Mouse (Mus musculus) midbrain, embryonic 13.5 days (tissue): ENCODE results near the gene Banp. TPM values are rescaled to one million over a fixed set of nuclear protein-coding genes. Genes with fewer than 3 reads are reported as not detected.

ENCODE experiments used
- ATAC-seq: fragments of 200-750 bp; cut with Nextera tagmentation; 2 replicates; pipeline ENCODE4 v1.8.0; 2017; ENCODE audit warnings: mild to moderate bottlenecking, moderate TSS enrichment, moderate library complexity
- H3K27ac ChIP-seq: fragments of 300-500 bp; sonication (generic); 2 replicates; pipeline ENCODE4 v1.5.1; 2015; ENCODE audit warnings: inconsistent platforms, mild to moderate bottlenecking, moderate library complexity
- H3K27me3 ChIP-seq: fragments of 300-500 bp; sonication (generic); 2 replicates; pipeline ENCODE4 v1.6.1; 2015; ENCODE audit warnings: mild to moderate bottlenecking, inconsistent platforms
- H3K36me3 ChIP-seq: fragments of 300-500 bp; sonication (generic); 2 replicates; pipeline ENCODE4 v1.6.1; 2015; ENCODE audit warnings: mild to moderate bottlenecking, inconsistent platforms
- H3K4me1 ChIP-seq: fragments of 300-500 bp; sonication (generic); replicated peaks from 2 replicates; pipeline ENCODE4 v1.6.1; 2015; ENCODE audit warnings: inconsistent platforms
- H3K4me2 ChIP-seq: fragments of 300-500 bp; sonication (generic); replicated peaks from 2 replicates; pipeline ENCODE4 v1.6.1; 2015; ENCODE audit warnings: moderate library complexity, mild to moderate bottlenecking, inconsistent platforms
- H3K4me3 ChIP-seq: fragments of 300-500 bp; sonication (generic); replicated peaks from 2 replicates; pipeline ENCODE4 v1.5.1; 2015; ENCODE audit warnings: mild to moderate bottlenecking, inconsistent platforms
- H3K9ac ChIP-seq: fragments of 300-500 bp; sonication (generic); replicated peaks from 2 replicates; pipeline ENCODE4 v1.6.1; 2015; ENCODE audit warnings: mild to moderate bottlenecking, inconsistent platforms
- H3K9me3 ChIP-seq: fragments of 300-500 bp; sonication (generic); 2 replicates; pipeline ENCODE4 v1.6.1; 2016; ENCODE audit warnings: mild to moderate bottlenecking, inconsistent platforms
- WGBS: fragments of 180-500 bp; shearing (Covaris S2); methylation state at CpG from one replicate; pipeline ENCODE4 v1.1.7; 2015; 5-methylcytosine and 5-hydroxymethylcytosine counted together
- polyA plus RNA-seq: library from polyadenylated mRNA; unstranded; fragments of >200 nt; fragmentation: Nextera tagmentation; extraction: Ambion mirVana; gene quantifications from 2 replicates; pipeline ENCODE4 v1.2.1, GENCODE M21; 2015

Gene Banp
- polyA plus RNA-seq, 1 experiment from 2014 or later = 62.4 TPM

DNA sequence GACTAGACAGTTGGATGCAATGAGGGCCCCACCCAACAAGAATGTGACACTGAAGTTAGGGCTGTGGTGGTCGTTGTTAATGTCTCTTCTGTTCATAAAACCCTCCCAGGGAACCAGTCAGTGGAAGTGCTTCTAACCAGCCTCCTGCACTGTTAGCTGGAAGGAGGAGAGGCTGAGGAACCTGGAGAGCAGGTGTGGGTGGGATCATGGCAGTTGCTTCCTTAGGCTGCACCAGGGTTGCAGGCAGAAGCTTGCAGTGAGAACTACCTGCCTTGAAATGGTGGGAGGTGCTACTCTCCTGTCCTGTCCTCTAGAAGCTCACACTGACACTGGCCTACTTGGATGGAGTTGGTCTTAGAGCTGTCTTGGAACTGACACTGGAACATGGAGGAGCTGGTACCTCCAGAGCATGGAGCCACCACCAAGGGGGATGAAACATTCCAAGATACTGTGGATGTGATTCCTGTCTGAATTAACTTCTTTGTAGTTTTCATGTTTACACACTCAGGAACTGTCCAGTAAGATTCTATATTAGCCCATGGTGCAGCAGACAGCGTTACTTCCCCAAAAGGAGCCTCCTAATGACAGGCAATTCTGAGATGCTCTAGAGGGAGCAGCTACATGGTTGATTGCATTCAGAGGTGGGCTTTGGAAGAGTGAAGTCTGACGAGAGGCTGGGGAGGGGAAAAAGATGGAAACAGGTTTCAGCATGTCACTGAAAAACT is 4.4 kb downstream of the Banp start:
- H3K27ac ChIP-seq = no peak overlapping the region
- H3K27me3 ChIP-seq = no peaks in the 10 kb centered on the region
- H3K4me1 ChIP-seq = peaks cover 33% of the 10 kb centered on the region
- H3K9ac ChIP-seq = no peak overlapping the region
- peaks cover 18% of the 10 kb centered on the region for H3K36me3 ChIP-seq
- no peak overlapping the region for H3K4me2 ChIP-seq
- WGBS = 74% methylated on average over 3 of the region's 3 CpGs
- H3K9me3 ChIP-seq = no peaks in the 10 kb centered on the region
- no peak for ATAC-seq
- no peak overlapping the region for H3K4me3 ChIP-seq

DNA sequence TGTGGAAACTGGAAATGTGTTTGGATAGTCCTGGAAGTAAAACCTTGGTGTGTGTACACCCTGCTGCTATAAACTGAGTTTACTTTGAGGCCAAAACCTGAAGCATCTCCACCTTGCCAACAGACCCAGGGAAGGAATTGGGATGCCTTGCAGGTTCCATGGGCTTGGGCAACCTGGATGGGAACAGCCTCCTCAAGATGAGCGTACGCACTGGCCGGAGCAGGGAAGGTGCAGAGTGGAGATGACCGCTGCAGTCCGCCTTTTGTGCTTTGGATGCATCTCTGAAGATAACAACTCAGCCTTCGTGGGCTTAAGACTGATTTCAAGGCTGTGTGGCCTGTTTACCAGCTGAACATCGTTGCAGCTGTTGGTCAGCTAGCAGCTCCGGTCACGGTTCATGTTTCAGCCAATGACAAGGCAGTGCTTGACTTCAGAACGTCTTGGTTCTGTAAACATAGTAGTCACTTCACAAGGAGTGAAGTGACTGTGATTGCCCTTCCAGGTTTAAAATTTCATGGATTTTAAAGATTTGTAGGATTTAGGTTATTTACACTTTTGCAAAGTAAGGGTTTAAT is 5.5 kb downstream of the Banp start:
- 92% methylated on average over 10 of the region's 10 CpGs for WGBS
- ATAC-seq = no peak
- peaks cover 32% of the 10 kb centered on the region for H3K4me1 ChIP-seq

DNA sequence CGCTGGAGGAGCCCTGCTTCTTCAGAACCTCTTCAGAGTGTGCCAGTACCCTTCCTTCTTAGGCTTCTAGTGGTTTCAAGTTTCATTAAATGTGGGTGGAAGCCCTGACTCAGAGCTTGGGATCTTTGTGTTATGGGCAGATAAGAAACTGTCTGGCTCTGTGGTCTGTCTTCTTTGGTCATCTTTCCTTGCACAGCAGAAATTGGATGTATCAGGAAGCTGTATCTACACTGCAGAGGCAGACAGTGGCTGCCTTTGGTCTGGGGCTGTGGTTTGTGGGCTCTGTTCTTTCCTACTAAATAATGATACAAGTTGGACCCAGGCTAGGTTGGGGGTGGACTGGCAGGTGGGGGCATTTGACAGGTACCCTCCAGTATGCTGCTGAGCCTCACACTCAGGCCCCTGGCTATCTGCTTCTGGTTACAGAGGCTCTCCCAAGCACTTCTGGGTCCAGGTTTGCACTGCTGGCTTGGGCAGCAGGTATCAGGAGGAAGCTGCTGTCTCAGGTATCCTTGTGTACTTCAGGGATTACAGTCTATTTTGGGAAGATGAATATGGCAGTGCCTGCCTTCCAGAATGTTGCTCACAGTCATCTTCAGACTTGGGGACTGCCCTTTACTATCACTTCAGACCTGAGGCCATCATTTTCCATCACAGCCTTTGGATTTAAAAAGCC is 6.4 kb downstream of the Banp start:
- no peak for ATAC-seq

More for the DNA sequence above, 5.5 kb downstream of the Banp start:
- no peak overlapping the region for H3K27ac ChIP-seq
- no peaks in the 10 kb centered on the region for H3K9me3 ChIP-seq
- peaks cover 18% of the 10 kb centered on the region for H3K36me3 ChIP-seq
- H3K27me3 ChIP-seq = no peaks in the 10 kb centered on the region
- H3K4me3 ChIP-seq = no peak overlapping the region
- no peak overlapping the region for H3K4me2 ChIP-seq
- no peak overlapping the region for H3K9ac ChIP-seq

DNA sequence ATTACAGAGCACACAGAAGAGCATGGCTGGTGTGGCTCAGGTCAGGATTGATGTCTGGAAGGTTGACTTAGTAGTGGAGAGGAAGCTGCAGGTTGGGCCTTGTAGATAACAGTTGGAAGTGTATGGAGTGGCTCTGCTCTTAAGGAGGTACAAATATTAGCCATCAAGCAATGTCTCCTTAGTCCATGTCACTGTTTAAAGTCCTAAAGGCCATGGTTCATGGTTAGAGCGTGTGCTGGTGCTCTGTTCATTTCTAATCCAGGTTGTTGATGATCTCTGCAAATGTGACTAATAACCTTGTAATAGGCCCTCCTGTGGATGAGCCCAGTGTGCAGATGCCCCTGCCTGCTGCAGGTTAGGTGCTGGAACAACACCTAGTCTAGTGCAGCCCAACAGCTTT is 8.8 kb downstream of the Banp start:
- WGBS = 92% methylated on average over 1 of the region's 1 CpGs
- H3K36me3 ChIP-seq = peaks cover 18% of the 10 kb centered on the region
- H3K4me3 ChIP-seq = no peak overlapping the region
- peaks cover 11% of the 10 kb centered on the region; the same call in 1 of the 2 replicates for H3K4me1 ChIP-seq
- no peak overlapping the region for H3K4me2 ChIP-seq
- H3K9me3 ChIP-seq = no peaks in the 10 kb centered on the region
- no peak overlapping the region for H3K9ac ChIP-seq
- no peak for ATAC-seq
- no peaks in the 10 kb centered on the region for H3K27me3 ChIP-seq
- H3K27ac ChIP-seq = no peak overlapping the region

More for the DNA sequence above, 6.4 kb downstream of the Banp start:
- no peaks in the 10 kb centered on the region for H3K27me3 ChIP-seq
- H3K36me3 ChIP-seq = peaks cover 18% of the 10 kb centered on the region
- no peaks in the 10 kb centered on the region for H3K9me3 ChIP-seq
- no peak overlapping the region for H3K4me2 ChIP-seq
- WGBS = 84% methylated on average over 1 of the region's 1 CpGs
- H3K4me1 ChIP-seq = peaks cover 32% of the 10 kb centered on the region
- H3K9ac ChIP-seq = no peak overlapping the region
- no peak overlapping the region for H3K4me3 ChIP-seq
- H3K27ac ChIP-seq = no peak overlapping the region

DNA sequence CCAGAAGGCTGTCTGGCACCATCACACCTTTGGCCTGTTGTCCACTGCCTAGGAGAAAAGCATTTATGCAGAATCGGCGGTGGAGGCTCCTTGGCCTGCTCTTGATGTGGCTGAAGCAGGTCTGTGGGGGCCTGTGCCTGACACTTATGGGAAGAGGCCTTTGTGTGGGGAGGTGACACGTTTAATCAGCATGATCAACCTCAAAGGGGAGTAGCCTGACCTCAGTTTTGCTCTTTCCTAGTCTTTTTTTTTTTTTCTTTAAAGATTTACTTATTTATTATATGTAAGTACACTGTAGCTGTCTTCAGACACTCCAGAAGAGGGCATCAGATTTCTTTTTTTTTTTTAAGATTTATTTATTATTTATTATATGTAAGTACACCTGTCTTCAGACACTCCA is 13.3 kb downstream of the Banp start:
- Histone ChIP-seq H3K9me3 (no peaks in the 10 kb centered on the region), H3K9ac (no peak overlapping the region), H3K36me3 (no peaks in the 10 kb centered on the region), H3K4me1 (peaks cover 27% of the 10 kb centered on the region), H3K4me2 (no peak overlapping the region), H3K27me3 (no peaks in the 10 kb centered on the region), H3K4me3 (no peak overlapping the region), H3K27ac (no peak overlapping the region)
- no peak for ATAC-seq
- WGBS = 81% methylated on average over 3 of the region's 3 CpGs

DNA sequence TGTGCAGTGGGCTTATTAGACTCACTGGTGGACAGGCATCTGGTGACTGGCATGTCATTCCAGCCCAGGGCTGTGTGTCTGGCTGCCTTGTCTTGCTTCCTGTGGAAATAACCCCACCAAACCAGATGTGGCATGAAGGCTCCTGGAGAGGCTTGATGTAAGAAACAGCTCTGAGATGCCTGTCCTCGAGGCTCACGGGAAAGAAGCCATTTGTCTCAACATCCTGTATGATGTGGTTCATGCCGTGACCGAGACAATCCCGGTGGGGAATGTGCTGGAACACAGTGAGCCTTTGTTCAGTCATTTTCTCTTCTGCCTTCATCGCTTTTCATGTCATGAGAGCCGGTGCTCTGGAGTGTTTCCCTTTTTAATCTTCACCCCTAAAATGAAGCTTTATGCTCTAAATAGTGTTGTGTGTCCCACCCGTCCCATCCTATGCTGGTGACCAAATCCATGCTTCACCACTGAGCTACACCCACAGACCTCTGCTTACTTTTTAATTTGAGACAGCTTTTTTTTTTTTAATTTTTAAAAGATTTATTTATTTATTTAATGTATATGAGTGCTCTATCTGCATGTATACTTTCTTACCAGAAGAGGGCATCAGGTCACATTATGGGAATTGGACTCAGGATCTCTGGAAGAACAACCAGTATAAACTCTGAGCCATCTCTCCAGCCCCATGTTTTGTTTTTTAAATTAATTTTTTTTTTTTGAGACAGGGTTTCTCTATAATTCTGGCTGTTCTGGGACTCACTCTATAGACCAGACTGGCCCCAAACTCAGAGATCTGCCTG is 15.4 kb downstream of the Banp start:
- no peaks in the 10 kb centered on the region for H3K27me3 ChIP-seq
- H3K9me3 ChIP-seq = no peaks in the 10 kb centered on the region
- H3K27ac ChIP-seq = no peak overlapping the region
- no peak for ATAC-seq
- H3K9ac ChIP-seq = no peak overlapping the region
- H3K4me1 ChIP-seq = peaks cover 32% of the 10 kb centered on the region
- H3K4me2 ChIP-seq = no peak overlapping the region
- H3K4me3 ChIP-seq = no peak overlapping the region
- no peaks in the 10 kb centered on the region for H3K36me3 ChIP-seq
- 86% methylated on average over 8 of the region's 8 CpGs for WGBS

DNA sequence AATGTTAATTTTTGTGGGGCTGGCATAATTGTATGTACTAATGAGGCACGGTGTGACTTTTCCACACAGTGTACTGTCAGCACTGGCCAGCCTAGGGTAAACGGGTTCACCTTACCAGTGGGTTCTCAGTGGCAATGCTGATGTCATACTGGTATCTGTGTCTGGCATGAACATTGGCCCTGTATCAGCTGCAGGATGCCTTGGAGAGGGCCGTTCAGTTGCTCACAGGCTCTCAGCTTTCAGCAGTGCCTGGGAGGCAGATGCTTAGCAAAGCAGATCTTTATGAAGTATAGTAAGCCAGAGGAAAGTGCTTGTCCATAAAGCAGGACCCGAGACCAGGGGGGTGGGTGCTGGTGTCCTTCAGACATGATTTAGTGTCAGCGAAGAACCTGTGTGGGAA is 16.6 kb downstream of the Banp start:
- Histone ChIP-seq H3K4me1 (peaks cover 41% of the 10 kb centered on the region), H3K27ac (no peak overlapping the region), H3K36me3 (no peaks in the 10 kb centered on the region)

DNA sequence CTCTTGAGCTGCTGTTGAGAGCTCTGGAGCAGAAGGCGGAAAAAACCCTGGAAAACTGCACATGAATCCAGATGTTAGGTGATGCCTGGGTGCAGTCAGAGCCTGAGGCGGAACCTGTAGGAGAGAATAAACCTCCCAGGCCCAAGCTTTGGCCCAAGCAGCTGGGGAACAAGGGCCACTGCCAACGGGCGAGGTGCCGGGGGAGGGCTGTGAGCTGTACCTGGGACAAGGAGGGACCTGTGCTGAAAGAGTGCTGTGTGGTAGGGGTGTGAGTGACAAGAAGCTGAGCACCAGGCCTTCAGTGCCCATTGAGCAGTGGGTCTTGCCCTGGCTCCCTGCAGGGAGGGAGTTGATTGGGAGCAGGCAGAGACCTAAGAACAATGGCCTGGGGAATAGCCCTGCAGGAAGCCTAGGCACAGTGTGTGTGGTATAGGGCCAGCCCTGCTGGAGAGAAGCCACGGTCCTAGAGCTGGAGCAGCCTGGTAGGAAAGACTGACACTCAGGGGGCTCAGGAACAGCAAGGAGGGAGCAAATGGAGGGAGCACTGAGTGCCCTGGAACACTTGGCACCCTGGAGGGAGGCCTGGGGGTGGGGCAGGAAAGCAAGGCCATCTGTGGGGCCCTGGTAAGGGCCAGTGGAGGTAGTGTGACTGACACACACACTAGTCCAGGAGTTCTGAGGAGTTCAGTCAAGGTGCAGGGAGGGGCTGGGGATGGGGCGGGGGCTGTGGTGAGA is 17.3 kb downstream of the Banp start:
- Histone ChIP-seq H3K36me3 (no peaks in the 10 kb centered on the region), H3K4me1 (peaks cover 48% of the 10 kb centered on the region), H3K4me2 (no peak overlapping the region), H3K27ac (peak overlapping the region; percentile 53; the same call in 1 of the 2 replicates), H3K27me3 (no peaks in the 10 kb centered on the region), H3K4me3 (no peak overlapping the region), H3K9me3 (no peaks in the 10 kb centered on the region), H3K9ac (peak overlapping the region; percentile 41; the same call in 1 of the 2 replicates)
- ATAC-seq = peak; percentile 70
- WGBS = 50% methylated on average over 7 of the region's 7 CpGs

More for the DNA sequence above, 16.6 kb downstream of the Banp start:
- Histone ChIP-seq H3K4me2 (no peak overlapping the region), H3K27me3 (no peaks in the 10 kb centered on the region), H3K9ac (peak overlapping the region; percentile 41; the same call in 1 of the 2 replicates), H3K9me3 (no peaks in the 10 kb centered on the region), H3K4me3 (no peak overlapping the region)
- WGBS = 76% methylated on average over 5 of the region's 5 CpGs
- no peak for ATAC-seq

DNA sequence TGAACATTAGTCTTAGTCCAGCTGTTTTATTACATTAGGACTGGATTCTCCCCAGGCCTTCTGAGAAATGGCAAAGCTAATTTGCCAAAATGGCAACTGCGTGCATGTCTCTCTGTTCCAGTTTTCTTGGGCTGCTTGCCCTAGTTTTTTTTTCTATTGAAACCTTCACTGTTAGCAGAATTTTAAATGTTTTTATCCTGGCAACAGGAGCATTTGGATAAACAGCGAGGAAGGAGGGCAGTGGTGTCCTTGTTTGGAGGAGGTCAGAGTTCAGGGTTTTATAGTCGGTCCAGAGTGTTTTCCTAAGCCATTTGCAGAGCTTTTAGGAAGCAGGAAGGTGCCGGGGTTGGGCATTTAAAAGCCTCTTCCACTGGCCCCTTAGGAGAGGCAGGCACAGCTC is 18.4 kb downstream of the Banp start:
- peaks cover 48% of the 10 kb centered on the region for H3K4me1 ChIP-seq
- ATAC-seq = no peak
- H3K27me3 ChIP-seq = no peaks in the 10 kb centered on the region
- 43% methylated on average over 4 of the region's 4 CpGs for WGBS
- H3K4me2 ChIP-seq = no peak overlapping the region
- H3K4me3 ChIP-seq = no peak overlapping the region
- 0 out of 2 replicates have a peak overlapping the region, but pooled peaks have one; percentile 19 for H3K9ac ChIP-seq
- 0 out of 2 replicates have a peak overlapping the region, but pooled peaks have one; percentile 26 for H3K27ac ChIP-seq
- no peaks in the 10 kb centered on the region for H3K36me3 ChIP-seq
- H3K9me3 ChIP-seq = no peaks in the 10 kb centered on the region

DNA sequence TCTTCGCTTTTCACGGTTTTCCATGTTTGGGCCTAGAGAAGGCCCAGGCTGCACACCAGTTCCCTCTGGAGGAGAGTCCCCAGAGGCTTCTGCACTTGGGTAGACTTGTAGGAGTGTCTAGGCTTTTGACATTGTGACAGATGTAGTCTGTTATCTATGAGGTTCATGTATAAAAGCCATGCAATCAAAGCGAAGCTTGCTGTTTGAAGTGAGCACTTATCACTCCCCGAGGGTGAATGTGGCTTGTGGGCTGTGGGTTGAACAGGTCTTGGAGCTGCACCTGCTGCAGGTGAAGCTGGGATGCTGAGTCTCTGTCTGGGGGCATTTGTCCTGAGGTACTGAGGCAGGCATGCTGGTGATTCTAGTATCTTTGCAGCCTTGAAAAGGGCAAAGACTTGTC is 19.0 kb downstream of the Banp start:
- Histone ChIP-seq H3K36me3 (no peaks in the 10 kb centered on the region; the same call in 1 of the 2 replicates), H3K27ac (0 out of 2 replicates have a peak overlapping the region, but pooled peaks have one; percentile 26), H3K27me3 (no peaks in the 10 kb centered on the region), H3K4me2 (no peak overlapping the region), H3K9ac (0 out of 2 replicates have a peak overlapping the region, but pooled peaks have one; percentile 19), H3K4me3 (no peak overlapping the region), H3K9me3 (no peaks in the 10 kb centered on the region), H3K4me1 (peaks cover 48% of the 10 kb centered on the region)
- 89% methylated on average over 4 of the region's 4 CpGs for WGBS
- ATAC-seq = no peak

DNA sequence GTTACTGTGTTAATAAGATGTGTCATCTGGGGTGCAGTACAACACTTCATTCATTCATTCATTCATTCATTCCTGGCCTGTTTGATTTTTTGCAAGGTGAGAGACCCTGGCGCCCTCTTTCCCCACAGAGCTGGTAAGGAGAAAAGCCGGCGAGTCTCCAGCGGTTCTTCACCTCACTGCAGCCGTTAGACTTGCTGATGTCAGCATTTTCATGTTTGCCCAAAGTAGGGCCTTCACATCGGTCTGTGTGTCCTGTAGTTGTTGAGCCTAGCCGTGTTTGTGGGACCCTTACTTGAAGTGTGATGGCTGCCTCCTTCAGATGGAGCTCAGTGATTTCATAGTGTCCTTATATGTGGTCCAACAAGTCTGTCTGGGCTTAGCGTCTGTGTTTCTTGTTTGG is 20.7 kb downstream of the Banp start:
- H3K4me1 ChIP-seq = peaks cover 48% of the 10 kb centered on the region
- no peaks in the 10 kb centered on the region for H3K27me3 ChIP-seq
- H3K9me3 ChIP-seq = no peaks in the 10 kb centered on the region
- no peak for ATAC-seq
- H3K36me3 ChIP-seq = peaks cover 16% of the 10 kb centered on the region
- WGBS = 85% methylated on average over 8 of the region's 8 CpGs
- H3K4me3 ChIP-seq = no peak overlapping the region
- H3K27ac ChIP-seq = peak overlapping the region; percentile 32; the same call in 1 of the 2 replicates
- H3K4me2 ChIP-seq = no peak overlapping the region
- H3K9ac ChIP-seq = peak overlapping the region; percentile 23; the same call in 1 of the 2 replicates
